Mouse (Mus musculus): ENCODE data around the gene Spin1. TPM values are rescaled to one million over a fixed set of nuclear protein-coding genes. Genes with fewer than 3 reads are reported as not detected.

The Spin1 gene
- polyA plus RNA-seq, 1 experiment from 2014 or later, result 83.7 TPM

DNA sequence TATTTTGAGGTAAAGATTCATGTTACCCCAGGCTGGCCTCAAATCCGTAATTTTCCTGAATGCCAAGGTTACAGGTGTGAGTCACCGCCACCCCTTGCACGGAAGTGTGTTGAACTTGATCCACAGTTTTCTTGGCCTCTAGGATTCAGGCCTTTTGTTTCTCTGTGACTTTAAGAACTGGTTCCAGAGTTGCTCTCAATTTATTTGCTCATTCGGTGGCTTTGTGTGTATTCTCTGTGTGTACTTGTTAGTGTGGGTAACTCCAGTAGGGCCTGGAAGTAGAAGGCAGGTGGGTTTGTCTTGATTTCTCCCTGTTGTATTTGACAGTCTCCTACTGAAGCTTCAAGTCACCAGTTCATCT, 53.0 kb downstream of the Spin1 start:
- no peak overlapping the region for H3K4me2 ChIP-seq
- H3K4me3 ChIP-seq (replicated peaks), result no peak overlapping the region
- no peak overlapping the region for H3K9ac ChIP-seq
- H3K27ac ChIP-seq, result peak overlapping the region; percentile 77
- peaks cover 70% of the 10 kb centered on the region for H3K36me3 ChIP-seq
- H3K9me3 ChIP-seq (replicated peaks), result no peaks in the 10 kb centered on the region
- H3K4me1 ChIP-seq, result 0 out of 2 replicates have a peak, but pooled peaks cover 4% of the 10 kb centered on the region
- no peaks in the 10 kb centered on the region for H3K27me3 ChIP-seq
- peak; percentile 7; the same call in 1 of the 2 replicates for ATAC-seq (replicated peaks; ENCODE audit: low FRiP score)
- WGBS, result 81% methylated on average over 4 of the region's 4 CpGs

DNA sequence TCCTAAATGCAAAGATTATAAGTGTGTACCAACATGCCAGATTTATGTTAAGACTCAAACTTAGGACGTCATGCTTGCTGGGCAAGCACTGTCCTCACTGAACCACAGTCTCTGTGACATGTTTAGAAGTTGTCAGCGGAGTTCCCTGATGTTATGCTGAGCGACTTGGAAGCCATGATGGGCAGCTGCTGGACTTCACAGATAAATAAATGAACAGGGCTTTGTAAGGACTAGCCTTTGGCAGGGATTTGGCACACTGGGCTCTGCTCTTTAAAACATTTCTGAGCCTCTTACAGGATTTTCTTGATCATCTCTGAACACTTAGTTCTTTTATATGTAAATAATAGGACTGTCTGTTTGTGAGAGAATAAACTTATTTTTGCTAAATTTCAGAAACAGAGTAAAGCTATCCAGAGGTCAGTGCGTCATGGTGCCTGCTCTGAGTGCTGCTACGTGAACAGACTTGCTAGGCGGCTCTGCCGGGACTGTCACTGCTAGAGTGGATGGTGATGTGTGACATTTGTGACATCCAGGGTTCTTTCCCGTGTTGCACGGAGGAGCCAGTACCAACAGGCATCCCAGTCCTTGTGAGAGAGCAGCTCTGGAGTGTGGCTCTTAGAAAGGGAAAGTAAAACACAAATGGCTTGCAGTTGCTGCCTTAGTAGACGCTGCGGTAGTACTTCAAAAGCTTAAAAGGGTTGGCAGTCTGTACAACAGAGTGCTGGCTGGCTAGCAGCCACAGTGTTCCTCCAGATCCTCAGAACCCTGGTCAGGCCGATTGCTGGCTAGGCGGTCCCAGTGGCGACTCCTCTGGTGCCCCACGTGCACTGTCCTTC, 54.7 kb downstream of the Spin1 start:
- peaks cover 56% of the 10 kb centered on the region for H3K36me3 ChIP-seq
- no peak overlapping the region for H3K4me2 ChIP-seq
- H3K27ac ChIP-seq, result no peak overlapping the region
- 92% methylated on average over 15 of the region's 15 CpGs for WGBS
- no peaks in the 10 kb centered on the region for H3K9me3 ChIP-seq (replicated peaks)
- no peaks in the 10 kb centered on the region for H3K27me3 ChIP-seq
- no peak for ATAC-seq (replicated peaks; ENCODE audit: low FRiP score)
- no peak overlapping the region for H3K9ac ChIP-seq
- H3K4me1 ChIP-seq, result 0 out of 2 replicates have a peak, but pooled peaks cover 4% of the 10 kb centered on the region
- no peak overlapping the region for H3K4me3 ChIP-seq (replicated peaks)

DNA sequence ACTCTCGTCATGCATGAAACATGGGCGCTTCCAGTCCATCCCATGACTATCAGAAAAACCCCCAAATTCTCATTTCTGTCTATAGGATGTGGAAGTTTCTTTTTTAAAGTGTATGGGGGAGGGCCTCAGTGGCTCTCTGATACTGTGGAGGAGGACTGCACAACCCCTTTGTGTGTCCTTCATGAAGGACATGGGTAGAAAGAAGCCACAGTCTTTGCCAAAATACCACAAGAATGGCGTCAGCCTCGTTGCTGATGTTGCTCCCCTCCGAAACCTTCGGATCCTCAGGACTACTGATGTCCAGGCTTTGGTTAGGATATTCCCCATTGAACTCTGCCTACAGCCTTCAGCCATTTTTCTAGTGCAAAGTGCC, 55.3 kb downstream of the Spin1 start:
- no peak for ATAC-seq (replicated peaks; ENCODE audit: low FRiP score)
- Histone ChIP-seq H3K27me3 (no peaks in the 10 kb centered on the region), H3K9ac (no peak overlapping the region), H3K4me3 (replicated peaks) (no peak overlapping the region), H3K27ac (no peak overlapping the region), H3K9me3 (replicated peaks) (no peaks in the 10 kb centered on the region), H3K4me1 (0 out of 2 replicates have a peak, but pooled peaks cover 4% of the 10 kb centered on the region), H3K36me3 (peaks cover 52% of the 10 kb centered on the region), H3K4me2 (no peak overlapping the region)
- 95% methylated on average over 6 of the region's 6 CpGs for WGBS

DNA sequence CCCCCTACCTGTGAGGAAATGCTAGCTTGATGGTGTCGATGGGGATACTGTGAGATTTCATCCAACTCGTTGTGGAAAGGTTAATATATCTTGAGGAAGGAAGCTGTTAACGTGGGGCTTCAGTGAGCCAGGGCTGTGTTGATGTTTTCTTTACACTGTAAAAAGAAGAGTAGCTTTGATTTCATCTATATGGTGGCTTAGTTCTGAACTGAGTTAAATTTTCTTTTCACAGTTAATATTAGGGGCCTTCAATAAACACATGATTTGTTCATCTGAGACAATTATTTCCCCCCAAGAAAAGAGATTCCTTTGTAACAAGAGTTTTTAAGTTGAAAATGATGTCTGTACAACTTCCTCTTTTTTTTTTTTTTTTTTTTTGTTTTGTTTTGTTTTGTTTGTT, 56.6 kb downstream of the Spin1 start:
- H3K4me2 ChIP-seq, result no peak overlapping the region
- H3K4me3 ChIP-seq (replicated peaks), result no peak overlapping the region
- H3K27me3 ChIP-seq, result no peaks in the 10 kb centered on the region
- ATAC-seq (replicated peaks; ENCODE audit: low FRiP score), result no peak
- no peak overlapping the region for H3K9ac ChIP-seq
- H3K9me3 ChIP-seq (replicated peaks), result no peaks in the 10 kb centered on the region
- no peak overlapping the region for H3K27ac ChIP-seq
- H3K4me1 ChIP-seq, result peaks cover 9% of the 10 kb centered on the region
- H3K36me3 ChIP-seq, result peaks cover 52% of the 10 kb centered on the region
- 41% methylated on average over 3 of the region's 3 CpGs for WGBS

DNA sequence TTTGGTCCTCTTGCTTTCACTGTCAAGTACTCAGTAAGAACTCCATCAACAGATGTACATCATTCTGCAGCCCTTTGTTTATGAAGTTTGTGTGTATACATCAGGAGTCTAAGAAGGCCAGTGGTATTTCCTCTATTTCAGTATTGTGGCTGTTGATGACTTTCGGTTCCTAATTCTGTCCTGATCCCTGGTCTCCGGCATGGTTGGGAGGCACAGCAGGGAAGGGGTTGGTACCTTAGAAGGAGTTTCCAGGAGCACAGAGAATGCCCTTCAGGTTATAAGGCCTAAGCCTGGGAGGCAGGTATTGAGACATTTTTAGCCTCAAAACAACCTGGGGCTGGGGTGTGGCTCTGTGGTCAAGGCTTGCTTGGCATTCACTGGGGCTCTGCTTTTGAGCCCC, 61.0 kb downstream of the Spin1 start:
- Histone ChIP-seq H3K27me3 (no peaks in the 10 kb centered on the region), H3K9me3 (replicated peaks) (no peaks in the 10 kb centered on the region), H3K36me3 (peaks cover 15% of the 10 kb centered on the region), H3K4me1 (peaks cover 4% of the 10 kb centered on the region), H3K9ac (no peak overlapping the region), H3K4me2 (no peak overlapping the region), H3K4me3 (replicated peaks) (no peak overlapping the region), H3K27ac (peak overlapping the region; percentile 30; the same call in 1 of the 2 replicates)
- 91% methylated on average over 2 of the region's 2 CpGs for WGBS
- ATAC-seq (replicated peaks; ENCODE audit: low FRiP score), result no peak

DNA sequence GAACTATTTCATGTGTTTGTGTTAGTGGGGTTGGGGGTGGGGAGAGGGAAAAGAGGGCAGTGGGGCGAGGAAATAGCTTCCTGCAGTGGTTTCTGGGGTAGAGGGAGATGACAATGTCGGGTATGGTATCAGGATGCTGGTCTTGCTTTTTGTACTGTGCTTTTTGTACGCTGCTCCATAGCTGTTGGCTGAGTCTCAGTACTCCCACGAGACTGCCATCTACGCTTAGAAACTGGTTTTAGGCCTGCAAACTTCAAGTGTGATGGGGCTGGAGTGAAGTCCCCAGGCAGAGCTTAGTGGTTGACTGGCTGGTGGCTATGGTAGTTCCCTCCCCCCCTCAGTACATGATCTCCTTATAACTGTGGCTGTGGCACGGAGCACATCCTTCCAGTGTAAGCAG, 61.6 kb downstream of the Spin1 start:
- no peak overlapping the region for H3K27ac ChIP-seq
- 80% methylated on average over 6 of the region's 6 CpGs for WGBS
- no peak overlapping the region for H3K4me2 ChIP-seq
- no peak overlapping the region for H3K4me3 ChIP-seq (replicated peaks)
- no peaks in the 10 kb centered on the region for H3K9me3 ChIP-seq (replicated peaks)
- H3K4me1 ChIP-seq, result peaks cover 4% of the 10 kb centered on the region
- no peak for ATAC-seq (replicated peaks; ENCODE audit: low FRiP score)
- H3K36me3 ChIP-seq, result peaks cover 14% of the 10 kb centered on the region
- H3K9ac ChIP-seq, result no peak overlapping the region
- H3K27me3 ChIP-seq, result no peaks in the 10 kb centered on the region

DNA sequence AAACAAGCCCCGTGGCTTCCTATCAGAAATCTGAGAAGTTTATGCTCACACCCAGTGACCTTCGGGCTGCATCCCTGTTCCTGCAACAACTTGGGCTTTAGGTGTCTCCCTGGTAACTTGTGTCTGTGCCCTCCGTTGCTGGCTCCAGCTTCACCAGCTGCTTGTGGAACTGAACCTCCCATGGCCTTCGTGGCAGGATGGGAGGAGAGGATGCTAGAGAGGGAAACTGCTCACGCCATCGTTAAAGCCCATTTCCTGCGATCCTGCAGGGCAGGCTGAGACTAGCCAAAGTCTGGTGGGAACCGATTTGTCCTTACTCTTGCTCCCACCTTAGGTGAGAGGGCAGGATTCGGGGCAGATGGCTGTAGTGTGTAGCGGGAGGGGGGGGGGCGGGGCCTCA, 66.0 kb downstream of the Spin1 start:
- Histone ChIP-seq H3K27me3 (peaks cover 6% of the 10 kb centered on the region), H3K9ac (no peak overlapping the region), H3K9me3 (replicated peaks) (no peaks in the 10 kb centered on the region), H3K4me3 (replicated peaks) (no peak overlapping the region), H3K36me3 (peaks cover 5% of the 10 kb centered on the region), H3K4me2 (no peak overlapping the region), H3K27ac (no peak overlapping the region), H3K4me1 (peaks cover 20% of the 10 kb centered on the region)
- ATAC-seq (replicated peaks; ENCODE audit: low FRiP score), result no peak
- 48% methylated on average over 11 of the region's 11 CpGs for WGBS

DNA sequence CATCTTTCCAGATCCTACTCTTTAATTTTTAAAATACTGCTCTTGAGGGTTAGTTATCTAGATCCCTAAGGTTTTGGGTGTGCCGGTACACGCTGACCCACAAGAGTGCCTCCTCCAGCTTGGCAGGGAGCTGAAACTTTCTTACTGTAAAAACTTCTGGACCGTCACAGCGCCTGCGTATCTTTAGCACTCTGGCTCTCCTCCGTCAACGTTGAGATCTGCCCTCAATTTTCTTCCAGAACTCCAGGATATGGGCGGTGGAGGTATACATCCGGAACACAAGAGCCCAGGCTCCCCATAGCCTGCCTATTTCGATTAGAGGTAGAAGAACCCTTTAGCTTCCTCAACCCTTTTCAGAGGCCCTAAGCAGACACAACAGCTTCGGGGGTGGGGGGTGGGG, 69.5 kb downstream of the Spin1 start:
- Histone ChIP-seq H3K9me3 (replicated peaks) (no peaks in the 10 kb centered on the region), H3K4me1 (peaks cover 19% of the 10 kb centered on the region), H3K27me3 (peaks cover 20% of the 10 kb centered on the region), H3K4me2 (peak overlapping the region; percentile 98), H3K36me3 (no peaks in the 10 kb centered on the region), H3K27ac (no peak overlapping the region), H3K4me3 (replicated peaks) (peak overlapping the region; percentile 56), H3K9ac (peak overlapping the region; percentile 48; the same call in 1 of the 2 replicates)
- WGBS, result 37% methylated on average over 11 of the region's 11 CpGs
- no peak for ATAC-seq (replicated peaks; ENCODE audit: low FRiP score)

DNA sequence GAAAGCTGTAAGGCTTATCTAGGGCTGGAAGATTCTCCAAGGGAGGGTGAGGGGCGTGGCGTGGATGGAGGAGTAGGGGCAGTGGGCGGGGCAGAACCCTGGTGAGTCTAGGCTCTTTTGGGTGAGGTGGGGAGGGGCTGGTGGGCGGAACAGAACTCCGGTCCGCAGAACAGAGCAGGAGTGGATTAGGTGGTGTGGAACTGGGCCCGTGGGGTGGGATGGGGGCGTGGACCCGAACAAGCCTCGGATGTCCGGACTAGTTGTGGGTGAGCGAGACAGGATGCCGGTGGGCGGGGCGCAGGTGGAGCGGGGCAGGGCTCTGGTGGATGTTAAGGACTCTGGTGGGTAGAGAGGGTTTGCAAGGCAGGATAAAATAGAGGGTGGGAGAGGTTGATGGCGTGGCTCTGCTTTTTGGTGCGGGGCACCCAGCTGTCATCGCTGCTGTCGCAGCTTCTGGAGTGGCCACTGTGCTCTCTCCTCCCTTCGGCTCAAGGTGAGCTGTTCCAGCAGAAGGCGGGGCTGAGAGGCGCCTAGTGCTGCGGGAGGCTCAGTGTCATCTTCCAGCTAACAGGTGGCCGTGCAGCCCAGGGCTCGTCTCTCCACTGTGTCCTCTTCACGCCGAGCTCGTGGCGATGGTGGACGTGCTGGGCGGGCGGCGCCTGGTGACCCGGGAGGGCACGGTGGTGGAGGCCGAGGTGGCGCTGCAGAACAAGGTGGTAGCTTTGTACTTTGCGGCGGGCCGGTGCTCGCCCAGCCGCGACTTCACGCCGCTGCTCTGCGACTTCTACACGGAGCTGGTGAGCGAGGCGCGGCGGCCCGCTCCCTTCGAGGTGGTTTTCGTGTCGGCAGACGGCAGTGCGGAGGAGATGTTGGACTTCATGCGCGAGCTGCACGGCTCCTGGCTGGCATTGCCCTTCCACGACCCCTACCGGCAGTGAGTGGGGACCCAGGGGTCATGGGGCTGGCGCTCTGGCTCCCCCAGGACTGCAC, 70.3 kb downstream of the Spin1 start, which contains the start of gene Nxnl2:
Nxnl2 (plus strand) TSS at position 332 of the 990 bp plus-strand sequence.
- H3K9ac ChIP-seq, result peak within 1 kb of the TSS; percentile 48
- H3K4me3 ChIP-seq (replicated peaks), result peak within 1 kb of the TSS; percentile 56
- ATAC-seq (replicated peaks; ENCODE audit: low FRiP score), result peak; percentile 80
- peaks cover 19% of the 10 kb centered on the region for H3K4me1 ChIP-seq
- peaks cover 20% of the 10 kb centered on the region for H3K27me3 ChIP-seq
- peak within 1 kb of the TSS; percentile 98 for H3K4me2 ChIP-seq
- WGBS, result under 1% methylated on average over 64 of the region's 64 CpGs
- no peaks in the 10 kb centered on the region for H3K36me3 ChIP-seq
- no peaks in the 10 kb centered on the region for H3K9me3 ChIP-seq (replicated peaks)
- H3K27ac ChIP-seq, result no peak within 1 kb of the TSS

DNA sequence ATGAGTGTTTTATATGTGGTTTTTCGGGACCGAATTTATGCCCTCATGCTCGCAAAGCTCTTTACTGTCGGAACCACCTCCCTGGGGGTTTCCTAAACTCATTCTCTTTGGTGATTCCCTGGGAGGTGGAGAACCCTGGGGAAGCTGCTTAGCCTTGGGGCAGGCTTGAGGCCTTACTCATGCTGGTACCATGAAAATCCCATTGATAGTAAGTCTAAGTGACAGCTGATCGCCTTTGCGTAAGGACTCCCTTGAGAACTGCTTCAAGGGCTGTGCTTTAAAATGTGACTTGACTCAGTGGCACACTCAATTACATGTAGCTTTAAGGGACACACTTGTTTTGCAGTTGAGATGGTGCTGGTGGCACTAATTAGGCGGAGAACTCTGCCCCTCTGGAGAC, 71.9 kb downstream of the Spin1 start:
- no peak for ATAC-seq (replicated peaks; ENCODE audit: low FRiP score)
- H3K36me3 ChIP-seq, result no peaks in the 10 kb centered on the region
- peaks cover 19% of the 10 kb centered on the region for H3K4me1 ChIP-seq
- no peak overlapping the region for H3K9ac ChIP-seq
- no peak overlapping the region for H3K4me3 ChIP-seq (replicated peaks)
- no peaks in the 10 kb centered on the region for H3K9me3 ChIP-seq (replicated peaks)
- no peak overlapping the region for H3K27ac ChIP-seq
- H3K27me3 ChIP-seq, result peaks cover 20% of the 10 kb centered on the region
- WGBS, result 93% methylated on average over 7 of the region's 7 CpGs
- no peak overlapping the region for H3K4me2 ChIP-seq

DNA sequence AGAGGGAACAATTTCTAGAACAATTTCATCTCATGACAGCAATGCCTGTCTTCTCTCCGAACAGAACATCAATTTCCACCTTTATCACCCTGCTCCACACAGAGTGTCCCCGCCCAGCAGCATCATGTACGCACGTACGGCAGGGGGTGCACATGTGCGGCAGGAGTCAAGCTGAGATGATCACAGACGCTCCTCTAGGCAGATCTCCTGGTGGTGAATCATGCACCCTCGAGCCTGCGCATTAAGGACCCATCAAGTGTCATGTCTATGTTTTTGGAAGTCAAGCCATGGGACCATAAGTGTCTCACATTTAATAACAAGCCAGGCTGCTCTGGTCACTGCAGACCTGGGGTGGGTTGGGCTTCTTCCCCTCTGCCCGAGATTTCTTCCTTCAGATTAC, 78.3 kb downstream of the Spin1 start:
- Histone ChIP-seq H3K9me3 (replicated peaks) (no peaks in the 10 kb centered on the region), H3K4me3 (replicated peaks) (no peak overlapping the region), H3K4me1 (no peaks in the 10 kb centered on the region), H3K4me2 (no peak overlapping the region), H3K27me3 (no peaks in the 10 kb centered on the region), H3K36me3 (no peaks in the 10 kb centered on the region), H3K9ac (no peak overlapping the region), H3K27ac (no peak overlapping the region)
- WGBS, result 87% methylated on average over 10 of the region's 10 CpGs
- no peak for ATAC-seq (replicated peaks; ENCODE audit: low FRiP score)

DNA sequence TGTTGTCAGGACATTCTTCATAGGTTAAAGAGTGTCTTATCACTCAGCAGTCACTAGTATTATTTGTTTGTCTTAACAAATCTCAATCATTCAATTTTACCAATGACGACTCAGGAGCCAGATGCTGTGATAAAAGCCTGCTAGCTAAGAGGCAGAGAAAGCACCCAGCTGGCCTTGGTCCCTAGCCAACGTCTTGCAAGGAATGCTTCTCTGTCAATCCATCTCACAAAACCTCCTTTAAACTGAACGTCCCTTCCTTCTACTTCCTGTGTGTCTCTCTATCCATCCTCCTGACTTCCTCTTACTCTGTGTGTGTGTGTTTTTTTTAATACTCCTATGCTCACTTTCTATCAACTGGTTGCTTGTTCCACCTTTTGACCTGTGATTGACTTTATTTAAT, 78.7 kb downstream of the Spin1 start:
- no peaks in the 10 kb centered on the region for H3K36me3 ChIP-seq
- ATAC-seq (replicated peaks; ENCODE audit: low FRiP score), result no peak
- no peaks in the 10 kb centered on the region for H3K4me1 ChIP-seq
- 43% methylated on average over 3 of the region's 3 CpGs for WGBS
- H3K4me2 ChIP-seq, result no peak overlapping the region
- H3K9ac ChIP-seq, result no peak overlapping the region
- H3K27ac ChIP-seq, result no peak overlapping the region
- H3K4me3 ChIP-seq (replicated peaks), result no peak overlapping the region
- no peaks in the 10 kb centered on the region for H3K27me3 ChIP-seq
- no peaks in the 10 kb centered on the region for H3K9me3 ChIP-seq (replicated peaks)
